Mouse (Mus musculus) small intestine, adult 2 months (tissue): ENCODE measurements around the gene Prkca.

Source experiments
- CTCF ChIP-seq: fragments of 200-500 bp; IDR thresholded peaks from 2 replicates; pipeline ENCODE4 v1.5.1; 2012; ENCODE audit warnings: low read depth, mild to moderate bottlenecking, control low read depth, inconsistent platforms, low read length, moderate library complexity, mixed read lengths; ENCODE audit not compliant: insufficient replicate concordance, insufficient read length; ENCODE audit errors: extremely low read depth
- POLR2A ChIP-seq: fragments of 200-500 bp; IDR thresholded peaks from 2 replicates; pipeline ENCODE4 v1.6.1; 2012; ENCODE audit warnings: low read depth, mild to moderate bottlenecking, control low read depth, inconsistent platforms, low read length, moderate library complexity

- TF ChIP-seq CTCF, result no peak
- no peak for TF ChIP-seq POLR2A
Observed at GRCm38 (mm10) chr11:108311912-108312311, 31.8 kb downstream of the Prkca start.
